Mouse (Mus musculus): Measurements from ENCODE around the gene Ptprd.
"Not testable (repeated sequence)": the region's sequence is repeated elsewhere in the genome, so short reads cannot be mapped to it uniquely, and the experiment has no call there.

Ptprd gene

DNA sequence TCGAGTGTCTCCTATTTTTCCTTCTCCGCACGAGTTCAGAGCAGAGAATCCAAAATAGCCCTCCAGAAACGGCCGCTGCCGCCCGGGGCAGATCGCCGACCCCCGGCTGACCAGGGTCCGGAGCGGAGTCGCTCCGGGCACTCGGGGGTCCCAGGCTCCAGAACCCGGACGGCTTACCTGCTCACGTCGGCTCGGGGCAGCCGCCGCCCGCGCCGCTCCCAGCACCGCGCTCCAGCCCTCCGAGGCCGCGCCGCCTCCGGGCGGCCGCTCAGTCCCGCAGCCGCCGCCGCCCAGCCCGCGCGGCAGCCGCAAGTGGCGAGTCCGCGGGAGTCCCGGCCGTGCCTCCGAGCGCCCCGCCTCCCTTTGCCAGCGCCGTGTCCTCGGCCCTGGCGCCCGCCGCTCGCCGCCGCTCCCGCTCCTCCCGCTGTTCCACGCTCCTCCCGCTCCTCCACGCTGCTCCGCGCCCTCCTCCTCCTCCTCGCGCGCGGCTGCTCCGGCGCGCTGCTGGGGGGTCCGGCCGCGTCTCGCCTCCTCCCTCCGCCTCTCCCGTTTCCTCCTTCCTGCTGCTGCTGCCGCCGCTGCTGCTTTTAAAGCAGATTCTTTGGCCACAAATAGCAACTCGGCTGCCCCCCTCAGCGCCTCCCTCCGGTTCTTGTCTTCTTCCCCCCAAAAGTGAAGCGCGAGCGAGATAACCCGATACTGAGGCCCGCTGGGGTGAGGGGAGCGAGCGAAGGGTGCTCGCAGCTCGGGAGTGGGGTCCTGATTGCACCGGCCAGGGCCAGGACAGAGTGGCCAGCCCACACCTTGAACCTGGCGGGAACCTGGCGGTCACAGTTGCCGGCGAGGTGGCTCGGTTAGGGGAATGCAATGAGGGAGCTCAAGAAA lies 1762.1 kb downstream of the Ptprd start:
- in situ Hi-C loops (cut with MboI, MseI): no loop called here

DNA sequence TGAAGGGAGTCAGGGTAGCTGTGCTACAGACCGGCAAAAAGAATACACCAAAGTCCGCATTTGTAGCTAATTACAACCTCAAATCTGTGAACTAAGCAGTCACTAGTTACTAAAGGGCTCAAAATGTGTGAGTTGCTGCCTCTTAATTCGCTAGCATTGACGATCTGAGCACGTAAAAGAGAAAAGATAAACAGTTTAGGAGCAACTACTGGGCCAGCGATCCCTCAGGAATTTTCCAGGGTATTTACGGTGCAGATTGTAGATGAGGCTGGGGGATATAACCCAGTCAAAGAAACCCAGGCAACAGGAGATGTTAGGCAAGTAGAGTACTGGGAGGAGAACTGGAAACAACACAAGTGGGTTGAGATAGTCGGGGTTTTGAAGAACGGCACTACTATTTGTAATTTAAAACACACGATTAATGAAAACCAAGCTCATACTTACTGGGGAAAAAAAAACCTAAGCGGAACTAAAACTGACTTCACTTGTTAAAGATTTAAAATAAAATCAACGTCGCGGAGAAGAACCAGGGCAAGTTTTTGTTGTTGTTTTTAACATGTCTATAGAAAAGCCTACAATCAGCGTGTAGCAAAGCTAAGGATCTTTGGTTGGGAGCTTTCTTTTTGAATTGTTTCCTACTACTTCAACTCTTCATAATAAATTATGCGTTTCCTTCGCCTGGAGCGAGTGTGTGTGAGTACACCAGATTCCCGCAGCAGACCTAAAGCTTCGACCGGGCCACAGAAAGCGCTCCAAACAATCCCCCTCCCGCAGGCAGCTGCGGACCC lies 1762.9 kb downstream of the Ptprd start:
- in situ Hi-C loops (cut with MboI, MseI): no loop called here

DNA sequence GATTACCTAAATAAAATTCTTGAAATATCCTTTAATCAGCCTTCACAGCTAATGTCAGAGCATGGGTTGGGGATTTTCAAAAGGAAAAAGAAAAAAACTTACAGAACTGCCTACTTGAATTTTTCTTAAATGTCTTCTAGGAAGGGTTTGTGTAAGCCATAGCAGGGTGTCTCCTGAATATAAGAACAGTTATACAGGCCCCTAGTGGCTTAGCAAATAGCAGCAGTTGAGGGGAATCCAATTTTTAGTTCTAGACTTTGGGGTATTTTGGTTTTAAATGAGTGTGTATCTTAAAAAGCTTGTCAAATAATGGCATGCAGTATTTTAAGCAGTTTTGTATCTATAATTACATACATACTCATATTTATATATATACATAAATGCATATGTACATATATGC lies 1764.4 kb downstream of the Ptprd start:
- in situ Hi-C loops (cut with MboI, MseI): no loop called here

GRCm38 (mm10) chr4:76444778-76445177 lies 1767.0 kb downstream of the Ptprd start:
- in situ Hi-C loops (cut with MboI, MseI): no loop called here

- in situ Hi-C loops (cut with MboI, MseI): no loop called here
Observed at GRCm38 (mm10) chr4:76443553-76443952, 1768.2 kb downstream of the Ptprd start.

- in situ Hi-C loops (cut with MboI, MseI): no loop called here
Observed at GRCm38 (mm10) chr4:76440791-76441364, 1770.9 kb downstream of the Ptprd start.

DNA sequence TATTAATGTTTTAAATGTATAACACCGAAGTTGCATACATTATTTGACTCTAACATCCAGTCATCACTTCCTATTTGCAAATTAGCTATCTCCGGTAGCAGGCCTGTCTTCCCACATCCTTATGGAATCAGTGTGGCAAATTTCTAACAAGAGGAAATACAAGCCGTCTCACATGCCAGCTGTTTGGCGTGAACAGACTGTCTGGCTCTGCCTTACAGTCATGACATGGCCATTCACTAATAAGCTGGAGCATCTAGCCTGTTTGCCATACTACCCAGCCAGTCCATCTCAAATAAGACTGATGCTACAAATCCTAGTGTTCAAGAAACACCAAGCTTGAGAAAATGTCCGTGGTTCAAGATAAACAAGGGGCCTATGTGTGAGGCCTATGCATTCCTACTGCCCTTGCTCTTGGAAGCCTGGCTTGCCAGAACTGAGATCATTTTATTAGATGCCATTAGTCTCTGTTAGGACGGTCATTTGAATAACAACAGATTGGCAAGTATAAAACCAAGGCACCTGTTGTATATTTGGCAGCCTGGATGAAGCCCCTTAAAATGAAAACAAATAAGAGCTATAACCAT lies 1773.2 kb downstream of the Ptprd start:
- in situ Hi-C loops (cut with MboI, MseI): no loop called here

- in situ Hi-C loops (cut with MboI, MseI): no loop called here
Observed at GRCm38 (mm10) chr4:76438068-76438467, 1773.7 kb downstream of the Ptprd start.

DNA sequence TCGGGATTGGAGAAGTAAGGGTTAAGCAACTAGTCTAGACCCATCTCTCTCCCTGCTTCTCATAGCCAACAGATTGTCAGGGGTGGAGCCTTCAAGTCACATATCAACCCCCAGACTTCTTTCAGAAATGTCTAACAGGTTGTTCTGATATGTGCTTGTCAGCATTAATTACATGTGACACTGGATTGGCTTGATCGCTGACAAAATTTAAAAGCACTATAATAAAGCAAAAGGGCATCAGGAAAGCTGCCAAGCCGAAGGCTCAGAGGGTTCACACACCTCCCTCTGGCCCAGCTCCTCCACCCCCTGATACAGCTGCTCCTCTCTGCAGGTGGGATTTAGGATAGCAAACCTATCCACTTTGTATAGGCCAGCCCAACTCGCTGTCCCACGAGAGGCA lies 1775.8 kb downstream of the Ptprd start:
- in situ Hi-C loops (cut with MboI, MseI): no loop called here

DNA sequence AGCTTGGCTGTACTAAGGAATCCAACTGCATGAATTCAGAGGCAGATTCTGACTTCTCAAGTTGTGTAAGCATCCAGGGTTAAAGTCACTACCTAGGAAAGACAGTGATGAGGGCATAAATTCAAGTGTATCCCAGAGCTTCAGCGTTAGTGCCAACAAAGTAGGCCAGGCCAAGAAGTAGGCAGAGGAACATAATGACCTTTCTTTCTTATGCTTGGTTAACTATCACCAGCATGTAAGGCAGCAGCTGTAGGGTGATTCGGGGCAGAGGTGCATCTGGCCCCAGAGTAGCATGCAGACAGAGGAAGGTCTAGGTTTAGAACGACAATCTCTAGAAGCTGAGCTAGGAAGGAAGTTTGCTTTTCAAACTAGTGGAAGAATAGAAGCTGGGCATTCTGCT lies 1782.0 kb downstream of the Ptprd start:
- in situ Hi-C loops (cut with MboI, MseI): no loop called here

- in situ Hi-C loops (cut with MboI, MseI): not testable (repeated sequence)
Observed at GRCm38 (mm10) chr4:76427036-76427435, 1784.7 kb downstream of the Ptprd start.

DNA sequence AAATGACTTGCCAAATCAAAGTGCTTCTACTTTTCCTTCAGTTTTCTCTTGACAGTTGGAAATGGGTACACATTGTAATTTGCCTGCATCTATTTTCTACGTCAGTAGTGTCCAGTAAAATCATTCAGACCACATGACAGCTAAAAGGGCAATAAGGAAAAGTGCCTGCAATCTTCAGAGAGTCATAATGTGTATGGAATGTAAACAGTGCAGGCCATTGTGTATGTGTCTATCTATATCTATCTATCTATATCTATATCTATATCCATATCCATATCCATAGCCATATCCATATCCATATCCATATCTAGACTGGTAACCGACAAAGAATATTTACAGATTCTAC lies 1786.6 kb downstream of the Ptprd start:
- in situ Hi-C loops (cut with MboI, MseI): no loop called here

DNA sequence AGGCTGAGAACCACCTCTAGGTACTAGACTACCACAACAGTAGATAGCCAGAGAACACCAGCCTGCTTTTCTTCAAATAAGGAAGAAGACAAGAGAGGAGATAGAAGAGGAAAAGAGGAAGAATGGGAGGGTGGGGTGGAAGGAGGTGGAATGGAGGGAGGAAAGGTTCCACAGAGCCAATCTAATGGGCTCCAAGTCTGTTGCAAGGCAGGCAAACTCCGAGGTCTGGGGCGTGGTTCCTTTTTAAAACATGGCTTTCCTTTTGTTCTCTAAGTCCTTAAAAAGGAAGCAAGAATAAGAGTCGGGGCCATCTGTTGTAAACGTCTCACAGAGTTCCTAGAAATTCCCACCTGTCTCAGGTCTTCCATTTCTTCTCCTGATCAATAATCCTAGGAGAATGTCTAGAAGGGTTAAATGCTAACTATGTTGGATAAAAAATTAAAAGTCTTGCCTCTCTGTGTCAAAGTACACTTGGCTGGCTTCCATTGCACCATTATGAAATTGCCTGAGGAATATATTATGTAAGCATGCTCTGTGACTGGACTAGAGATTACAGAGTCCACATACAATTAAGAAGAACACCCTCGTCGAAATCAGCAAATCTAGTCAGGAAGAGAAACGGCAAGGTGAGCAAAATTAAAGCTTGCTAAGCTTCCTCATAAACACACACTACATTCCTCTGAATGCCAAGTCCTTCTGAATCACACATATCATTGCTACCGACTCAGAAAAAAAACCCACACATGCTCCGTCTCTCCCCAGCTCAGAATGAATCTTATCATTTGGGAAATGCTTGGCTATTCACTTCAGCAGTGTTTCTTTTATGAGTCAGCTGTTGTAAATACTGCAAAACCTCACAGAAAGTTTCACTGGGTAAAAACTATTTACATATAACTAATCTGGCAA lies 1787.2 kb downstream of the Ptprd start:
- in situ Hi-C loops (cut with MboI, MseI): no loop called here

- in situ Hi-C loops (cut with MboI, MseI): no loop called here
Observed at GRCm38 (mm10) chr4:76422113-76422512, 1789.6 kb downstream of the Ptprd start.

- in situ Hi-C loops (cut with MboI, MseI): no loop called here
Observed at GRCm38 (mm10) chr4:76419641-76420040, 1792.1 kb downstream of the Ptprd start.

GRCm38 (mm10) chr4:76417676-76418075 lies 1794.1 kb downstream of the Ptprd start:
- in situ Hi-C loops (cut with MboI, MseI): no loop called here

- in situ Hi-C loops (cut with MboI, MseI): no loop called here
Observed at GRCm38 (mm10) chr4:76415624-76416023, 1796.1 kb downstream of the Ptprd start.

- in situ Hi-C loops (cut with MboI, MseI): no loop called here
Observed at GRCm38 (mm10) chr4:76414591-76414990, 1797.2 kb downstream of the Ptprd start.

DNA sequence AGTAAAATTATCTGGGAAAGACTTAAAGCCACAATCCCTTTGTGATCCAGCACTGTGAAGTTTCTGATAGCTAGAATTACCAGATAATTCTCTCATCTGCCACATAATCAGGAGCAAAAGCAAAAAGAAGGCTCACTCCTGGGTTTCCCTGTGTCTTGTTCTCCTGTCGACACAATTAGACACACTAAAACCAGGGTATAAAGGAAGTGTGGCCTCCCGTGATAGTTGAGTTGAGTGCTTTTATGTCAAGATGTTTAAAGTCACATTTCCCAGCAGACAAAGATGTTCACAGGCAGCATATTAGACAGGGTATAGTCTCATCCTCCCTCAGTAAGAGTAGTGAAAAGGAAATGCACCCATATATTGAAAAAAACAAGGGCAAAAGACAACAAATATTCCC lies 1801.7 kb downstream of the Ptprd start:
- in situ Hi-C loops (cut with MboI, MseI): no loop called here

DNA sequence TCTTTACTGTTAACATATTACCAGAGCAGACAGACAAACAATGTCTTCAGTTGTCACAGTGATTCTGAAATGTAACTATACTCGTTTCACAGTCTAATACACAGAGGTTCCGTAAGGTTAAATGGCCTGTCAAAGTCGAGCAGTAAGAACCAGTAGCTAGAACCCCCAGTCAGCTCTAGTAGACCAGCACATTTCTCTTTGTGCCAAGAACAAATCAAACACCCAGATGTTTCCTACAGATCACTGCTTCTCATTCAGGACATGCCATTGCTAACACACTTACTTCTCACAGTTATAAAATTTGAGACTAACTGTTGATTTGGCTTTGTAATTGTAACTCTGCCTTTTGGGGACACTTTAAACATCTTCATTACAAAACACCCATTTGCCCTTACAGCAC lies 1802.6 kb downstream of the Ptprd start:
- in situ Hi-C loops (cut with MboI, MseI): no loop called here

- in situ Hi-C loops (cut with MboI, MseI): no loop called here
Observed at GRCm38 (mm10) chr4:76405862-76406454, 1805.8 kb downstream of the Ptprd start.
